Mouse (Mus musculus) right cerebral cortex, postnatal 10 days (tissue): ENCODE data around the gene Mt1.
A peak's percentile ranks its signal among the peaks of the same experiment; 100 is the strongest.

Experiments
- DNase-seq, 2 experiments: peaks; one replicate each; pipeline ENCODE4 v3.0.0; 2021; ENCODE audit warnings: low spot score in 2 of 2

Mt1 gene

DNA sequence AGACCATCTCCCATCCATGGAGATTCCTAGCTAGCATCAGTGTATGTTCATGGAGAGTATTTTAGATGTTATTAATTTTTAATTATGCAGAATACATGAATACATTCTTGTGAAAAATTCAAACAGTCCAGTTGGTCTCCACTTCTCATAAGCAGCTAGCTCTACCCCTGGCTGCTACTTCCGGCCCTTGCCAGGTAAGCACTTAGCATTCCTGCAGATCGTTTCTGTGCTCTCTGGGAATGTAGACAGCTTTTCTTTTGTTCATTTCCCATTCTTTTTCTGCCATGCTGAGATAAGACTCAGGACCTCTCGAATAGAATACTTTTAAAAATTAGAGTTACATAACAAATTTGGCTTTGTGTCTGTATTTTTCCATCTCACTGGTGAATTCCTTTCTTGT lies 25.2 kb downstream of the Mt1 start:
- no peak for DNase-seq

DNA sequence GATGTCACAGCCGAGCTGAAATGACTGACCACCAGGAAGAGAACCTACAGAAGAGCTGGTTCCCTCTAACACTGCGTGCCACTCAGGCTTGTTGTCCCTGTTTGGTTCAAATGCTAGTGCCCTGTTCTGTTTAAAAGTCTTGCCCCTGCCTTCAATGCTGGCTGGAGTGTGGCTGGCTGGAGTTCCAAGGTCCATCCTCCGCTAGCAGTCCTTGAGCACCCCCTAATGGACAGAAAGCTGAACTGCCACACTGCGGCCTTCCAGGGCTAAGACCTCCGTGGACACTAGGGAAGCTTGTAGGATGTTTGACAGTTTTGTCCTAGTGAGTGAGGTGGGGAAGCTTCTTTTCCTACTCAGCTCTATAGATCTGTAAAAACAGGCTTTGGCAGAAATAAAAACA lies 26.9 kb downstream of the Mt1 start:
- peak; percentile 23 to 71 for DNase-seq

DNA sequence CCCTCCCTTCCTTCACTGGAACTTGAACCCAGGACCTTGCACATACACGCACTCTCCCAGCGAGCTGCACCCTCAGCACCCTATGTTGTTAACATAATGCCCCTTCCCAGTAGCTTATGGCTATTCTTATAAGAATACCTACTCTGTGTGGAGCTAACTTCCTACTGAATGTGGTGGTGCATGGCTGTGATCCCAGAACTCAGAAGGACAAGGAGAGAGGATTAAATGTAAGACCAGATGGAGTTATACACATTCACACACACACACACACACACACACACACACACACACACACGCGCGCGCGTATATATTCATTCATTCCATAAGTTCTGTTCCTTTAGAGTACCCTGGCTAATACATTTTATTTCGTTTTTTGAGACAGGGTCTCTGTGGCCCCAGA lies 27.4 kb downstream of the Mt1 start:
- peak; percentile 57 to 68 for DNase-seq

DNA sequence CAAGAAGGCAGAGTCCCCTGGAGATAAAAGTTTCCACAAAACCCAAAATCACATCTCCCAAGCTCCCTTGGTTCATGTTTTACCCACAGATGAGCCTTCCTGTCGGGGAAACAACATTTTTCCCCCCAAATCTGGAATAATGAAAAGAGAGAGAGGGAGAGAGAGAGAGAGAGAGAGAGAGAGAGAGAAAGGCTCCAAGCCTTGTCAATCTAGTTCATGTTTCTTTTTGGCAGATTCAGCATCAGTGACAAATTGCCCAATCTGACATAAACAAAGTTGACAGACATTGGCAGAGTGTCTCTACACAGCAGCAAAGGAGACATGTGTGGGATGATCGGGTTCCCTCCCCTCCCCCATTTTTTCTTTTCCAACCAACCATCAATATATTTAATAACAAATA lies 28.6 kb downstream of the Mt1 start:
- no peak for DNase-seq

DNA sequence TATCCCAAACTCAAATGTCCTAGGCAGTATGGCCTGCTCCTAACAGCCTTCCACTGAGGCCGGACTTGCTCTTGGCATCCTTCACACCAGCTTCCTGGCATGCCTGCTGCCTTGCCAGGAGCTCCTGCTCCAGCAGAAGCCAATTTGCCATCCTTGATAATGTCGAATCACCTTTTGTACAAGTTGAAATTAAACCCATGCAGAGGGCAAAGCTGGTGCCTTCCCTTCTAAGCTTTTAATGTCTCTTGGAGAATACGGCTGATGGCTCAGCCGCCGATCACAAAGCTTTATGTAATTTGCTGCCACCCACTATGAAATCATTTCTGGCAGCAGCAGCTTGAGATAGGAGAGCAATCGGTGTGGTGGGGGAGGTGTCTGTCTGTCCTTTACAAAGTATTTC lies 30.8 kb downstream of the Mt1 start:
- DNase-seq, result peak; percentile 53 to 76

DNA sequence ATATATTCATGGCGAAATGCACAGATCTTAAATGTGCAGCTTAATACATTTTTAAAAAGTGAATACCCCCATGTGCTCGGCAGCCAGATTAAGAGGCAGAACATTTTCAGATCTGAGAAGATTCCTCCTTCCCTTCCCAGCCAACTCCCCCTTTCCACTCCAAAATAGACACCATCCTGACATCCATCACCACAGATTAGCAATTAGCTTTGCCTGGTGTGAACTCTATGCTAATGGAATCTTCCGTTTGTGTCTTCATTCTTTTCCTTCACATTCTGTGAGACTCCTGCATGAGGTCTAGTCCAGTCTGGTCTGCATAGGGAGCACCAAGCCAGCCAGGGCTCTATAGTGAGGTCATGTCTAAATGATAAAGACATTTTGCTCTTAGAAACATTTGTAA lies 31.3 kb downstream of the Mt1 start:
- DNase-seq, result peak; percentile 42 to 60

DNA sequence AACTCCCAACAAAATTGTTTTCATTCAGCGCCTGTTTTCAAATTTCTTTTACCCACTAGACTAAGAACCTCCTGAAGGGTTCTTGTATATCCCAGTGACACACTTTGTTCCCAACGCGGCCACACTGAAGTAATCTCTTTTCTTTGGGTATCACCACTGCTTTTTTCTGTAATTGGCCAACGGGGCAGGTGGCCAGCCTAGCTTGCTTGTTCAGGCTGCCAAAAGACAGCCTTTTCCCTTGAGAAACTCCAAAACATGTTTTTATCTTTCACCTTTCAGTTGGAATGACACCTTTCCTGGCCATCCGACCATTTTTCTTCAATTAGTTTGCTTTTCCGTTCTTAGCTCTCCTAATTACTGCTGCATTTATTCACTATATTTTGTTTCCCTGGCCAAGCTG lies 34.9 kb downstream of the Mt1 start:
- DNase-seq, result peak; percentile 51 to 58

DNA sequence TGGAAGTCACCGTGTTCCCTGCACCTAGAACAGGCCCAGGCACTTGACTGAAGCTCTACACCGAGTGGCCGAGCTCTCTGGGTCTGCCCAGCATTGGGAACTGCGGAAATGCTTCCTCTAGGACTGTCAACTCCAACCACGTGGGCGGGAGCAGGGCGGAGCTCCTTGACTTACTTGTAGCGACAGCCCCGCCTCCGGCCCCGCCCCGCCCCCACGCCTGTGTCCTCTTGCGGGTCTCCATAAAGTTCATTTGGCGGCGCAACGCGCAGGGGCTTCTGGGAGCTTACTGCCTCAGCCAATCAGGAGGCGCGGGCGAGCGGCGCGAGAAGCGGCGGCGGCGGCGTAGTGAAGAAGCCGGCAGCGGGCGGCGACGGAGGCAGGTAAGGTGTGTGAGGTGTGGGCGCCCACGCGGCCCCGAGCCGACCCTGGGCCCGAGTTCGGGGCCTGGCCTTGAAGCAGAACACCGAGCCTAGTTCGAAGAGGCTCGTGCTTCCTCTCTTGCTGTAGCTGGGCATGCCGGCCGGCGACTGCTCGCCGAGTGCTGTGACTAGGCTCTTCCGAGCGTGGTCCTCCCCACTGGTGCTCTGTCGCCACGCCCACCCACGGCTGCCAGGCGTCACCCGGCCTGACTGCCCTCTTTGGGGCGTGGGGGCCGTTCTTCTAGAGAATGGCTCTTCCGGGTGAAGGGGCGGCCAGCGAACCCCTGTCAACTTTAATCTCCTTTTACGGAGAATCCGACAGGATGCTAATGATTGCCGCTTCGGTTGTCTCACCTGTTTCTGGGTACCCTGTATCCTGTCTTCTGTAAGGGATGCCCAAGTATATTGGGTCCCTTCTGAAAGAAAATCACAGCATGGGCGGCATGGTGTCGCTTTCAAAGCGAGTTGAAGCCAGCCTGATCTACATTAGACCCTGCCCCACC lies 35.6 kb downstream of the Mt1 start, which contains the start of gene Nup93:
Nup93 (plus strand) TSS at position 313 of the 922 bp plus-strand sequence.
- DNase-seq, result peak; percentile 99

DNA sequence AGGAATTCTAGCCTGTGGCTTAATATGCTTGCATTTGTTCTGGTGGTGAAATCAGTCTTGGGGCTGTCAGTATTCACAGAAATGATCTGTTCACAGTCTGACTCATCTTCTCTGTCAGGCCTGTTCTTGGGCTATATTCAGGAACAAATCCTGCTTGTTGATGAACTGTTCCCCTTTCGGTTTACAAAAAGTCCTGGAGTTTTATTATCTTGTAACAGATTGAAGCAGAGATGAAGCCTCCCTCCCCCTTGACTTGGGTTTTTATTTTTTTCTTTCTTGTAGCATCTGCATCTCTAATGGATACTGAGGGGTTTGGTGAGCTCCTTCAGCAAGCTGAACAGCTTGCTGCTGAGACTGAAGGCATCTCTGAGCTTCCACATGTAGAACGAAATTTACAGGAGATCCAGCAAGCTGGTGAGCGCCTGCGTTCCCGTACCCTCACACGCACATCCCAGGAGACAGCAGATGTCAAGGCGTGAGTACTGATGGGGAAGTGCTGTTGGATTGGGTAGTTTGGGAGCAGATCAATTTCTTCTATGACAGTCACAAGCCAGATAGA lies 48.6 kb downstream of the Mt1 start:
- DNase-seq, result peak in 1 of 2 experiments; percentile 58
